Mouse (Mus musculus): ENCODE results near the gene Slc16a7. TPM values are rescaled to one million over a fixed set of nuclear protein-coding genes. Genes with fewer than 3 reads are reported as not detected.
A peak's percentile ranks its signal among the peaks of the same experiment; 100 is the strongest.

Slc16a7 gene
- polyA plus RNA-seq, 1 experiment from 2014 or later, result 8.9 TPM

DNA sequence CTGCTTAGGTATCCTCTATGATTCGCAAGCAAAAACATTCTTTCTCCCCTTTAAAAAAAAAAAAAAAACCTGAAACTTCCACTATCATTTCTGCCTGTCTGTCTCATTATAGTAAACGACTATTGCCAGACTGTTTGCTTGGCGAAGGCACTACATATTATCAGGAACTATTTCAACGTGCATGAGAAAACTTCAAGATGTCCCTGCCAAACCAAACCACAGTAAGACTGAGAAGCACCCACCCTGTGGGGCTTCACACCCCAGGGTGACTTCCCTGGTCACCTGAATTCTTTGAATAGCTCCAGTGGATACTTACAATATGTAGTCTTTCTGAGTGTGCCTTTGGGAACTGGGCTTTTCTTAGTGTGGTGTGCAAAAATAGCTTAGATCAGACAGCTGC lies 122.9 kb downstream of the Slc16a7 start:
- Histone ChIP-seq H3K36me3 (ENCODE audit: control insufficient read depth, insufficient read depth, low read length) (no peaks in the 10 kb centered on the region), H3K9ac (replicated peaks; ENCODE audit: low read length) (no peak overlapping the region), H3K9me3 (ENCODE audit: control insufficient read depth, low read length) (no peaks in the 10 kb centered on the region), H3K27me3 (ENCODE audit: control insufficient read depth, insufficient read depth, low read length) (no peaks in the 10 kb centered on the region), H3K4me1 (ENCODE audit: control insufficient read depth, insufficient read depth, low read length) (no peaks in the 10 kb centered on the region), H3K27ac (replicated peaks; ENCODE audit: low read depth, low read length) (no peak overlapping the region), H3K4me2 (ENCODE audit: low read length) (no peak overlapping the region), H3K4me3 (replicated peaks; ENCODE audit: low read depth, low read length) (no peak overlapping the region)
- DNase-seq (no peak), ATAC-seq (ENCODE audit: low FRiP score, low TSS enrichment) (no peak)
- 84% methylated on average over 4 of the region's 4 CpGs for WGBS

GRCm38 (mm10) chr10:125265901-125266300 lies 123.4 kb downstream of the Slc16a7 start:
- H3K27me3 ChIP-seq (ENCODE audit: control insufficient read depth, insufficient read depth, low read length), result no peaks in the 10 kb centered on the region
- 34% methylated on average over 9 of the region's 9 CpGs for WGBS
- no peak overlapping the region for H3K4me2 ChIP-seq (ENCODE audit: low read length)
- ATAC-seq (ENCODE audit: low FRiP score, low TSS enrichment) (no peak), DNase-seq (no peak)
- no peak overlapping the region for H3K27ac ChIP-seq (replicated peaks; ENCODE audit: low read depth, low read length)
- no peak overlapping the region for H3K9ac ChIP-seq (replicated peaks; ENCODE audit: low read length)
- H3K4me1 ChIP-seq (ENCODE audit: control insufficient read depth, insufficient read depth, low read length), result no peaks in the 10 kb centered on the region
- no peaks in the 10 kb centered on the region for H3K9me3 ChIP-seq (ENCODE audit: control insufficient read depth, low read length)
- H3K36me3 ChIP-seq (ENCODE audit: control insufficient read depth, insufficient read depth, low read length), result no peaks in the 10 kb centered on the region
- no peak overlapping the region for H3K4me3 ChIP-seq (replicated peaks; ENCODE audit: low read depth, low read length)

- WGBS, result 88% methylated on average over 14 of the region's 14 CpGs
- no peak for ATAC-seq (ENCODE audit: low FRiP score, low TSS enrichment)
- H3K27me3 ChIP-seq (ENCODE audit: control insufficient read depth, insufficient read depth, low read length), result no peaks in the 10 kb centered on the region
- H3K36me3 ChIP-seq (ENCODE audit: control insufficient read depth, insufficient read depth, low read length), result no peaks in the 10 kb centered on the region
- no peaks in the 10 kb centered on the region for H3K9me3 ChIP-seq (ENCODE audit: control insufficient read depth, low read length)
- H3K4me3 ChIP-seq (replicated peaks; ENCODE audit: low read depth, low read length), result no peak overlapping the region
- H3K9ac ChIP-seq (replicated peaks; ENCODE audit: low read length), result no peak overlapping the region
- H3K4me1 ChIP-seq (ENCODE audit: control insufficient read depth, insufficient read depth, low read length), result no peaks in the 10 kb centered on the region
- DNase-seq, result peak; percentile 33
- no peak overlapping the region for H3K4me2 ChIP-seq (ENCODE audit: low read length)
- no peak overlapping the region for H3K27ac ChIP-seq (replicated peaks; ENCODE audit: low read depth, low read length)
Measured at GRCm38 (mm10) chr10:125265467-125265866, 123.8 kb downstream of the Slc16a7 start.

- Histone ChIP-seq H3K27ac (replicated peaks; ENCODE audit: low read depth, low read length) (no peak overlapping the region), H3K9ac (replicated peaks; ENCODE audit: low read length) (no peak overlapping the region), H3K9me3 (ENCODE audit: control insufficient read depth, low read length) (no peaks in the 10 kb centered on the region), H3K36me3 (ENCODE audit: control insufficient read depth, insufficient read depth, low read length) (no peaks in the 10 kb centered on the region), H3K4me3 (replicated peaks; ENCODE audit: low read depth, low read length) (no peak overlapping the region), H3K27me3 (ENCODE audit: control insufficient read depth, insufficient read depth, low read length) (no peaks in the 10 kb centered on the region), H3K4me2 (ENCODE audit: low read length) (no peak overlapping the region), H3K4me1 (ENCODE audit: control insufficient read depth, insufficient read depth, low read length) (no peaks in the 10 kb centered on the region)
- WGBS, result 67% methylated on average over 4 of the region's 4 CpGs
- DNase-seq (peak; percentile 61), ATAC-seq (ENCODE audit: low FRiP score, low TSS enrichment) (no peak)
Measured at GRCm38 (mm10) chr10:125264938-125265337, 124.3 kb downstream of the Slc16a7 start.

DNA sequence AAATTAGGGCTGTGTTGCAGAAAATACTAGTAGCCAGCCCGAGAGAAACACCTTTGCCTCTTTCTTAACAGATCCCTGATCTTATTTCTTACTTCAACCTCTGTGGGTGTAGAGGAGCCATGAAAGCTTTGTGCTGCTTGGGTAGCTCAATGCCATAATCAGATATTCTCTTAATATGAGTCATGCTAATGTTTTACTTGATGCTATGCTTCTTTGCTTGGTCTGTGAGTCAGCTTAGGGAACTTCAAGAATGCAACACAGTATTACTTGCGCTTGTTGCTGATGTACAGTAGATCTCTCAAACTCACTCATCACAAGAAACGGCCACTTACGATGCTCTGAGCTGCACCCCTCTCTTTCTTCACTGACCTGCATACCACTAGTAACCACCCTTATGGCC lies 133.4 kb downstream of the Slc16a7 start:
- Histone ChIP-seq H3K9ac (replicated peaks; ENCODE audit: low read length) (no peak overlapping the region), H3K4me2 (ENCODE audit: low read length) (no peak overlapping the region), H3K9me3 (ENCODE audit: control insufficient read depth, low read length) (no peaks in the 10 kb centered on the region), H3K4me1 (ENCODE audit: control insufficient read depth, insufficient read depth, low read length) (no peaks in the 10 kb centered on the region), H3K27ac (replicated peaks; ENCODE audit: low read depth, low read length) (no peak overlapping the region), H3K4me3 (replicated peaks; ENCODE audit: low read depth, low read length) (no peak overlapping the region), H3K36me3 (ENCODE audit: control insufficient read depth, insufficient read depth, low read length) (no peaks in the 10 kb centered on the region), H3K27me3 (ENCODE audit: control insufficient read depth, insufficient read depth, low read length) (no peaks in the 10 kb centered on the region)
- 95% methylated on average over 4 of the region's 4 CpGs for WGBS
- ATAC-seq (ENCODE audit: low FRiP score, low TSS enrichment) (no peak), DNase-seq (no peak)

GRCm38 (mm10) chr10:125214536-125214935 lies 174.7 kb downstream of the Slc16a7 start:
- no peak overlapping the region for H3K4me2 ChIP-seq (ENCODE audit: low read length)
- ATAC-seq (ENCODE audit: low FRiP score, low TSS enrichment) (no peak), DNase-seq (no peak)
- H3K27me3 ChIP-seq (ENCODE audit: control insufficient read depth, insufficient read depth, low read length), result no peaks in the 10 kb centered on the region
- 46% methylated on average over 2 of the region's 2 CpGs for WGBS
- no peak overlapping the region for H3K4me3 ChIP-seq (replicated peaks; ENCODE audit: low read depth, low read length)
- H3K9me3 ChIP-seq (ENCODE audit: control insufficient read depth, low read length), result 0 out of 2 replicates have a peak, but pooled peaks cover 3% of the 10 kb centered on the region
- no peak overlapping the region for H3K27ac ChIP-seq (replicated peaks; ENCODE audit: low read depth, low read length)
- H3K4me1 ChIP-seq (ENCODE audit: control insufficient read depth, insufficient read depth, low read length), result no peaks in the 10 kb centered on the region
- H3K36me3 ChIP-seq (ENCODE audit: control insufficient read depth, insufficient read depth, low read length), result no peaks in the 10 kb centered on the region
- no peak overlapping the region for H3K9ac ChIP-seq (replicated peaks; ENCODE audit: low read length)

- WGBS, result 94% methylated on average over 3 of the region's 3 CpGs
- H3K36me3 ChIP-seq (ENCODE audit: control insufficient read depth, insufficient read depth, low read length), result no peaks in the 10 kb centered on the region
- 0 out of 2 replicates have a peak, but pooled peaks cover 3% of the 10 kb centered on the region for H3K9me3 ChIP-seq (ENCODE audit: control insufficient read depth, low read length)
- H3K27ac ChIP-seq (replicated peaks; ENCODE audit: low read depth, low read length), result no peak overlapping the region
- ATAC-seq (ENCODE audit: low FRiP score, low TSS enrichment) (no peak), DNase-seq (no peak)
- no peaks in the 10 kb centered on the region for H3K4me1 ChIP-seq (ENCODE audit: control insufficient read depth, insufficient read depth, low read length)
- H3K4me2 ChIP-seq (ENCODE audit: low read length), result no peak overlapping the region
- no peak overlapping the region for H3K4me3 ChIP-seq (replicated peaks; ENCODE audit: low read depth, low read length)
- no peak overlapping the region for H3K9ac ChIP-seq (replicated peaks; ENCODE audit: low read length)
- no peaks in the 10 kb centered on the region for H3K27me3 ChIP-seq (ENCODE audit: control insufficient read depth, insufficient read depth, low read length)
Measured at GRCm38 (mm10) chr10:125213805-125214204, 175.5 kb downstream of the Slc16a7 start.

- 87% methylated on average over 5 of the region's 5 CpGs for WGBS
Measured at GRCm38 (mm10) chr10:125187544-125187943, 201.7 kb downstream of the Slc16a7 start.

GRCm38 (mm10) chr10:125185387-125185786 lies 203.9 kb downstream of the Slc16a7 start:
- H3K9me3 ChIP-seq (ENCODE audit: control insufficient read depth, low read length), result no peaks in the 10 kb centered on the region

More at GRCm38 (mm10) chr10:125187544-125187943, 201.7 kb downstream of the Slc16a7 start:
- no peak overlapping the region for H3K9ac ChIP-seq (replicated peaks; ENCODE audit: low read length)
- no peaks in the 10 kb centered on the region for H3K27me3 ChIP-seq (ENCODE audit: control insufficient read depth, insufficient read depth, low read length)
- no peak overlapping the region for H3K4me3 ChIP-seq (replicated peaks; ENCODE audit: low read depth, low read length)
- H3K4me1 ChIP-seq (ENCODE audit: control insufficient read depth, insufficient read depth, low read length), result no peaks in the 10 kb centered on the region
- no peak overlapping the region for H3K4me2 ChIP-seq (ENCODE audit: low read length)
- H3K9me3 ChIP-seq (ENCODE audit: control insufficient read depth, low read length), result no peaks in the 10 kb centered on the region
- DNase-seq, result no peak
- no peak for ATAC-seq (ENCODE audit: low FRiP score, low TSS enrichment)
- no peak overlapping the region for H3K27ac ChIP-seq (replicated peaks; ENCODE audit: low read depth, low read length)
- no peaks in the 10 kb centered on the region for H3K36me3 ChIP-seq (ENCODE audit: control insufficient read depth, insufficient read depth, low read length)

More at GRCm38 (mm10) chr10:125185387-125185786, 203.9 kb downstream of the Slc16a7 start:
- H3K36me3 ChIP-seq (ENCODE audit: control insufficient read depth, insufficient read depth, low read length), result no peaks in the 10 kb centered on the region
- no peak overlapping the region for H3K9ac ChIP-seq (replicated peaks; ENCODE audit: low read length)
- H3K27me3 ChIP-seq (ENCODE audit: control insufficient read depth, insufficient read depth, low read length), result no peaks in the 10 kb centered on the region
- DNase-seq, result no peak
- 94% methylated on average over 4 of the region's 4 CpGs for WGBS
- ATAC-seq (ENCODE audit: low FRiP score, low TSS enrichment), result no peak
- H3K4me3 ChIP-seq (replicated peaks; ENCODE audit: low read depth, low read length), result no peak overlapping the region
- H3K27ac ChIP-seq (replicated peaks; ENCODE audit: low read depth, low read length), result no peak overlapping the region
- no peak overlapping the region for H3K4me2 ChIP-seq (ENCODE audit: low read length)
- H3K4me1 ChIP-seq (ENCODE audit: control insufficient read depth, insufficient read depth, low read length), result no peaks in the 10 kb centered on the region

All from midbrain, embryonic 14.5 days (tissue).